Mouse (Mus musculus) cortical plate, adult 2 months (tissue): ENCODE results near the gene Fam98c.

Experiments
- CTCF ChIP-seq: fragments of 200-500 bp; IDR thresholded peaks from 2 replicates; pipeline ENCODE4 v1.5.1; 2011; ENCODE audit warnings: mild to moderate bottlenecking, control low read depth, low read length; ENCODE audit not compliant: insufficient read depth; ENCODE audit errors: extremely low read depth
- POLR2A ChIP-seq: fragments of 200-500 bp; IDR thresholded peaks from 2 replicates; pipeline ENCODE4 v1.6.1; 2011; ENCODE audit warnings: mild to moderate bottlenecking, low read length, control low read depth; ENCODE audit not compliant: insufficient read depth; ENCODE audit errors: extremely low read depth

GRCm38 (mm10) chr7:29119526-29119925 lies 36.5 kb downstream of the Fam98c start:
- TF ChIP-seq POLR2A = no peak
- TF ChIP-seq CTCF = no peak
